ENCODE assay signal across 10 mouse cellular contexts in the genomic region with DNA sequence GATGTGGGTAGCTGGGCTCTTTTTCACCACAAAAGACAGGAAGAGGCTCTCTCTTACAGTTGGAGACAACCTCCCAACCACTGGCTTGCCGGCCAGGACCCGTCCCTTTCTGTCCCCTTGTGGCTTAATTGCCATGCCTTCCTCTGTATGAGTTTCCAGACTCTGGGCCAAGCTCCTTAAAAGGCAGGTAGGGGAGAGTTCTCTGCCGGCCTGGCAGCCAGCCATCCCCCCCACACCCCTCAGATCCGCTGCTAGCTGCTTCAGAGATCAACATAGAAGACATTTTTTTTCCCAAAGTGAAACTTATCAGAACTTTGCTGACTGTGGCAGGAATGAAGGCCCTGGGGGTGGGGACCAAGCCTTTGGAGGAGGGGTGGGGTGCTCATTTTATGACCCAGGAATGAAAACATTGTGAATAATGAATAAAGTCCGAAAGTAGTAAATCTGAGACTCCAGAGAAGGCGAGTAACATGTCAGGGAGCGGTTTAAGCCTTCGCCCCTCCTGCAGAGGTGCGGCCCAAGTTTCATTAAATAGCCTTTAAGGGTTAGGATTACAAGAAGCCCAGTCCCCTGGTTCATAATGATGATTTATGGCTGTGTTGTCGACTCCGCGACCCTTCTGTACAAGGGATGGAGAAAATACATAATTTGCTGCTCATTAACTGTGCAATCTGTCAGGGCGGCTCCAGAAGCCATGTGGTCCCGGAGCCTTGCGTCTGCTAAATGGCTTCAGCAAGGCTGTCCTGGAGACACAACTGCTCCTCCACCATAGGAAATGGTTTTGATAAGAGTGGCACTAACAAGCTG. TPM values are rescaled to one million over a fixed set of nuclear protein-coding genes. Genes with fewer than 3 reads are reported as not detected.
DNase-seq lines count a peak whose midpoint lies in the region; ATAC-seq lines count a peak whose summit lies in the region.
"Had no signal": no experiment of that assay in that cellular context is flagged by ENCODE, and none has a peak within 500 bp of the region (broad histone marks: within the 10 kb centered on the region; RNA-seq: fewer than 3 reads in every experiment).

No protein-coding gene starts in this region.

- H3K4me2 ChIP-seq in midbrain, embryonic 14.5 days (ENCODE audit: low read length): no peak overlapping the region
- H3K4me2 ChIP-seq in hindbrain, embryonic 13.5 days: no peak overlapping the region
- peak overlapping the region; percentile 30 for H3K4me2 ChIP-seq in limb, embryonic 15.5 days
- H3K4me2 ChIP-seq: liver, embryonic 15.5 days had no signal

- peaks cover 52% of the 10 kb centered on the region for H3K4me1 ChIP-seq in midbrain, embryonic 10.5 days
- H3K4me1 ChIP-seq in midbrain, embryonic 14.5 days (ENCODE audit: control insufficient read depth, insufficient read depth, low read length): peaks cover 14% of the 10 kb centered on the region; the same call in 1 of the 2 replicates
- peaks cover 44% of the 10 kb centered on the region for H3K4me1 ChIP-seq in hindbrain, embryonic 13.5 days (replicated peaks)
- H3K4me1 ChIP-seq in limb, embryonic 15.5 days: peaks cover 77% of the 10 kb centered on the region

- no peaks in the 10 kb centered on the region for H3K27me3 ChIP-seq in midbrain, embryonic 10.5 days (ENCODE audit: low read depth, poor library complexity, severe bottlenecking)
- H3K27me3 ChIP-seq in midbrain, embryonic 14.5 days (ENCODE audit: control insufficient read depth, insufficient read depth, low read length): no peaks in the 10 kb centered on the region
- H3K27me3 ChIP-seq in hindbrain, embryonic 13.5 days: no peaks in the 10 kb centered on the region
- H3K27me3 ChIP-seq in limb, embryonic 15.5 days: no peaks in the 10 kb centered on the region
- H3K27me3 ChIP-seq: liver, embryonic 15.5 days had no signal

- H3K4me3 ChIP-seq in midbrain, embryonic 10.5 days: no peak overlapping the region
- no peak overlapping the region for H3K4me3 ChIP-seq in midbrain, embryonic 14.5 days (replicated peaks; ENCODE audit: low read depth, low read length)
- no peak overlapping the region for H3K4me3 ChIP-seq in hindbrain, embryonic 13.5 days
- H3K4me3 ChIP-seq in limb, embryonic 15.5 days: no peak overlapping the region
- H3K4me3 ChIP-seq: liver, embryonic 15.5 days had no signal

- H3K9ac ChIP-seq in midbrain, embryonic 14.5 days (replicated peaks; ENCODE audit: low read length): no peak overlapping the region
- no peak overlapping the region for H3K9ac ChIP-seq in hindbrain, embryonic 13.5 days
- H3K9ac ChIP-seq in limb, embryonic 15.5 days: no peak overlapping the region
- H3K9ac ChIP-seq: liver, embryonic 15.5 days had no signal

- no peak for DNase-seq in midbrain, embryonic 10.5 days (ENCODE audit: low spot score)
- no peak for DNase-seq in midbrain, embryonic 14.5 days
- DNase-seq in gastrocnemius, adult 18-20 months (ENCODE audit: low spot score): peak; percentile 45
- no peak for DNase-seq in thymus, adult 18-20 months
- no peak for DNase-seq in cerebellum, adult 8-10 months

- no peak for ATAC-seq in midbrain, embryonic 14.5 days (ENCODE audit: low FRiP score, low TSS enrichment)
- ATAC-seq in hindbrain, embryonic 13.5 days (ENCODE audit: low FRiP score): peak; percentile 66; the same call in 1 of the 2 replicates
- peak; percentile 66 for ATAC-seq in limb, embryonic 15.5 days (ENCODE audit: insufficient number of reproducible peaks, low FRiP score, low TSS enrichment, low read depth)
- no peak for ATAC-seq in activated CD4-positive, CD25-positive, alpha-beta regulatory T cell, adult 4 months

- peaks cover 31% of the 10 kb centered on the region for H3K36me3 ChIP-seq in midbrain, embryonic 10.5 days
- peaks cover 11% of the 10 kb centered on the region for H3K36me3 ChIP-seq in midbrain, embryonic 14.5 days (ENCODE audit: control insufficient read depth, insufficient read depth, low read length)
- H3K36me3 ChIP-seq in hindbrain, embryonic 13.5 days: peaks cover 16% of the 10 kb centered on the region; the same call in 1 of the 2 replicates
- H3K36me3 ChIP-seq in limb, embryonic 15.5 days: peaks cover 23% of the 10 kb centered on the region
- H3K36me3 ChIP-seq: G1E; liver, embryonic 15.5 days had no signal

- 78% methylated on average over 15 of the region's 15 CpGs for WGBS in midbrain, embryonic 10.5 days
- WGBS in midbrain, embryonic 14.5 days: 67% methylated on average over 15 of the region's 15 CpGs
- WGBS in hindbrain, embryonic 13.5 days: 44% methylated on average over 15 of the region's 15 CpGs
- WGBS in limb, embryonic 15.5 days: 15% methylated on average over 15 of the region's 15 CpGs

- peak overlapping the region; percentile 53; the same call in 1 of the 2 replicates for H3K27ac ChIP-seq in midbrain, embryonic 10.5 days (replicated peaks)
- H3K27ac ChIP-seq in midbrain, embryonic 14.5 days (replicated peaks; ENCODE audit: low read depth, low read length): no peak overlapping the region
- H3K27ac ChIP-seq in hindbrain, embryonic 13.5 days: peak overlapping the region; percentile 61
- peak overlapping the region; percentile 83 for H3K27ac ChIP-seq in limb, embryonic 15.5 days
- H3K27ac ChIP-seq: liver, embryonic 15.5 days had no signal

- no peaks in the 10 kb centered on the region for H3K9me3 ChIP-seq in midbrain, embryonic 10.5 days (replicated peaks)
- H3K9me3 ChIP-seq in midbrain, embryonic 14.5 days (ENCODE audit: control insufficient read depth, low read length): no peaks in the 10 kb centered on the region
- H3K9me3 ChIP-seq in hindbrain, embryonic 13.5 days: no peaks in the 10 kb centered on the region
- no peaks in the 10 kb centered on the region for H3K9me3 ChIP-seq in limb, embryonic 15.5 days
- H3K9me3 ChIP-seq: liver, embryonic 15.5 days had no signal

RNA-seq across cellular contexts. Expression of a gene that starts 48.1 kb away (rescaled TPM):
- polyA plus RNA-seq in midbrain, embryonic 10.5 days (2016; fragmentation: Nextera tagmentation; extraction: Ambion mirVana): 44.5 and 55.6 TPM in 2 replicates
- polyA plus RNA-seq in midbrain, embryonic 14.5 days (2014; fragmentation: Nextera tagmentation; extraction: Ambion mirVana): 51.7 and 62.4 TPM in 2 replicates
- 10 to 100 TPM; 42.6 to 62.5 TPM for total RNA-seq in gastrocnemius, adult 18-20 months (2021)
- polyA plus RNA-seq in hindbrain, embryonic 13.5 days (2015; fragmentation: Nextera tagmentation; extraction: Ambion mirVana): 79.0 and 81.9 TPM in 2 replicates
- 143 and 150 TPM in 2 replicates for polyA plus RNA-seq in limb, embryonic 15.5 days (2015; fragmentation: Nextera tagmentation; extraction: Ambion mirVana)
- polyA plus RNA-seq in activated CD4-positive, CD25-positive, alpha-beta regulatory T cell, adult 4 months (2017; shearing (Covaris generic)): not detected
- total RNA-seq: G1E had no signal
- polyA plus RNA-seq: G1E had no signal

Comparison
In these comparisons a context has a peak if more than half of its experiments do, and no peak if none do; other contexts are left out.
1. ATAC-seq: peak in hindbrain, embryonic 13.5 days (single experiment) and limb, embryonic 15.5 days (single experiment); none in midbrain, embryonic 14.5 days (single experiment) and activated CD4-positive, CD25-positive, alpha-beta regulatory T cell, adult 4 months (single experiment).
2. RNA of a gene that starts 48.1 kb away (polyA plus RNA-seq): 143 to 150 TPM in limb, embryonic 15.5 days, 79.0 to 81.9 TPM in hindbrain, embryonic 13.5 days, 51.7 to 62.4 TPM in midbrain, embryonic 14.5 days and 44.5 to 55.6 TPM in midbrain, embryonic 10.5 days; not detected in activated CD4-positive, CD25-positive, alpha-beta regulatory T cell, adult 4 months; every median in the first group is over 10 times any median in the second.